8 mouse cellular contexts compared by ENCODE assay signal in the genomic region with DNA sequence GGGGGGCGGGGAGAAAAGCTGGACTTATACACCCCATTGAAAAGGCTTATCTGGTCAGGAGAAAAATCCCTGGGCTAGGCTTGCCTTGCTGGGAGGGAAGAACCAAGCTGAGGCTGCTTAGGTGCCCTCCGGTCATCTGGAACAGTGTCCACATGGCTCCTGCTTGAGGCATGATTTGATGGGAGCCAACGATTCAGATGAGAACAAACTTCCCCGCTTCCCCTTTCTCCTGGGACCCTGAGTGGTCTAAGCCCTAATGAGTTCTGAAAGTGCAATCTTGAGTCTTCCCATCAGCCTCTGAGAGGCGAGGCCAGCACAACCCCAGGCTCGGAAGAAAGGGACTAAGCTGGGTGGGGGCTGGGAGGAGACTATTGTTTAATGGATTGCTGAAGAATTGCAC.
A peak's percentile ranks its signal among the peaks of the same experiment; 100 is the strongest.
DNase-seq lines count a peak whose midpoint lies in the region; ATAC-seq and TF ChIP-seq lines count a peak whose summit lies in the region.

No protein-coding gene starts in this region.

- peak; percentile 82 for ATAC-seq in embryonic facial prominence, embryonic 14.5 days (ENCODE audit: low read depth)
- peak; percentile 71 for ATAC-seq in midbrain, embryonic 14.5 days (ENCODE audit: low FRiP score, low TSS enrichment)

- no peaks in the 10 kb centered on the region for H3K36me3 ChIP-seq in E14TG2a.4 (ENCODE audit: insufficient read depth, low read length)
- H3K36me3 ChIP-seq in embryonic facial prominence, embryonic 14.5 days (ENCODE audit: control insufficient read depth, insufficient read depth, low read length) = no peaks in the 10 kb centered on the region
- H3K36me3 ChIP-seq in midbrain, embryonic 14.5 days (ENCODE audit: control insufficient read depth, insufficient read depth, low read length) = no peaks in the 10 kb centered on the region

- H3K9ac ChIP-seq in embryonic facial prominence, embryonic 14.5 days (ENCODE audit: low read depth, low read length) = peak overlapping the region; percentile 70
- peak overlapping the region; percentile 63 for H3K9ac ChIP-seq in midbrain, embryonic 14.5 days (replicated peaks; ENCODE audit: low read length)

- no peaks in the 10 kb centered on the region for H3K9me3 ChIP-seq in E14TG2a.4 (ENCODE audit: low read length)
- H3K9me3 ChIP-seq in embryonic facial prominence, embryonic 14.5 days (ENCODE audit: control insufficient read depth, low read length) = 0 out of 2 replicates have a peak, but pooled peaks cover 6% of the 10 kb centered on the region
- H3K9me3 ChIP-seq in midbrain, embryonic 14.5 days (ENCODE audit: control insufficient read depth, low read length) = no peaks in the 10 kb centered on the region

- H3K27ac ChIP-seq in gastrocnemius, adult 2 months = peak overlapping the region; percentile 38
- H3K27ac ChIP-seq in embryonic facial prominence, embryonic 14.5 days (replicated peaks; ENCODE audit: low read depth, low read length) = peak overlapping the region; percentile 61
- peak overlapping the region; percentile 97 for H3K27ac ChIP-seq in midbrain, embryonic 14.5 days (replicated peaks; ENCODE audit: low read depth, low read length)

- H3K4me1 ChIP-seq in E14TG2a.4 (replicated peaks; ENCODE audit: low read depth, low read length) = peaks cover 56% of the 10 kb centered on the region
- peaks cover 18% of the 10 kb centered on the region; the same call in 1 of the 2 replicates for H3K4me1 ChIP-seq in embryonic facial prominence, embryonic 14.5 days (ENCODE audit: control insufficient read depth, insufficient read depth, low read length)
- H3K4me1 ChIP-seq in midbrain, embryonic 14.5 days (ENCODE audit: control insufficient read depth, insufficient read depth, low read length) = peaks cover 20% of the 10 kb centered on the region

- no peak for TF ChIP-seq CTCF in gastrocnemius, adult 2 months (IDR thresholded peaks at IDR 0.05)
- TF ChIP-seq CTCF in E14TG2a.4 (conservative IDR thresholded peaks at IDR 0.05; ENCODE audit: low read length) = no peak

- H3K4me2 ChIP-seq in embryonic facial prominence, embryonic 14.5 days (ENCODE audit: low read depth, low read length) = peak overlapping the region; percentile 70
- peak overlapping the region; percentile 62 for H3K4me2 ChIP-seq in midbrain, embryonic 14.5 days (ENCODE audit: low read length)

- peak overlapping the region; percentile 65 for H3K4me3 ChIP-seq in gastrocnemius, adult 2 months
- H3K4me3 ChIP-seq in E14TG2a.4 (replicated peaks; ENCODE audit: low read length) = peak overlapping the region; percentile 57
- peak overlapping the region; percentile 41 for H3K4me3 ChIP-seq in embryonic facial prominence, embryonic 14.5 days (ENCODE audit: low read depth, low read length)
- peak overlapping the region; percentile 31 for H3K4me3 ChIP-seq in midbrain, embryonic 14.5 days (replicated peaks; ENCODE audit: low read depth, low read length)

- intact Hi-C loops in gastrocnemius, adult 2 months (cut with DNase I) = no loop called here
- intact Hi-C loops in gastrocnemius, postnatal 36 days (cut with DNase I) = no loop called here

- no peak for DNase-seq in gastrocnemius, adult 2 months
- DNase-seq in gastrocnemius, postnatal 36 days = no peak
- peak; percentile 75 for DNase-seq in embryonic facial prominence, embryonic 14.5 days (ENCODE audit: low spot score)
- DNase-seq in hindlimb bud, embryonic 11.5 days (ENCODE audit: extremely low spot score, low read depth, low spot score) = peak; percentile 35
- DNase-seq in midbrain, embryonic 14.5 days = peak; percentile 88
- no peak for DNase-seq in urinary bladder, postnatal 10 days (ENCODE audit: low spot score)
- no peak for DNase-seq in thymus, postnatal 4 days

- WGBS in embryonic facial prominence, embryonic 14.5 days = 3% methylated on average over 5 of the region's 6 CpGs
- under 1% methylated on average over 6 of the region's 6 CpGs for WGBS in midbrain, embryonic 14.5 days

- no peaks in the 10 kb centered on the region for H3K27me3 ChIP-seq in E14TG2a.4 (ENCODE audit: insufficient read depth, low read length)
- H3K27me3 ChIP-seq in embryonic facial prominence, embryonic 14.5 days (replicated peaks; ENCODE audit: control insufficient read depth, insufficient read depth, low read length) = no peaks in the 10 kb centered on the region
- H3K27me3 ChIP-seq in midbrain, embryonic 14.5 days (ENCODE audit: control insufficient read depth, insufficient read depth, low read length) = no peaks in the 10 kb centered on the region

Comparison
In these comparisons a context has a peak if more than half of its experiments do, and no peak if none do; other contexts are left out.
1. DNase-seq: peak in embryonic facial prominence, embryonic 14.5 days (single experiment), hindlimb bud, embryonic 11.5 days (single experiment) and midbrain, embryonic 14.5 days (single experiment); none in gastrocnemius, adult 2 months (single experiment), gastrocnemius, postnatal 36 days (0 of 2), urinary bladder, postnatal 10 days (single experiment) and thymus, postnatal 4 days (single experiment).
2. H3K27ac ChIP-seq: peak in every context shown above with its lines; median percentile 97 in midbrain, embryonic 14.5 days; 61 in embryonic facial prominence, embryonic 14.5 days; 38 in gastrocnemius, adult 2 months.
3. Peak in every context shown above with its lines, with median percentiles within 50 percentile points of each other: H3K4me3 ChIP-seq.